Mouse (Mus musculus) limb, embryonic 11.5 days (tissue): ENCODE data around the gene Lyz1. TPM values are rescaled to one million over a fixed set of nuclear protein-coding genes. Genes with fewer than 3 reads are reported as not detected.
"Not testable (repeated sequence)": the region's sequence is repeated elsewhere in the genome, so short reads cannot be mapped to it uniquely, and the experiment has no call there.

Experiments used
- ATAC-seq: fragments of 200-750 bp; cut with Nextera tagmentation; 2 replicates; pipeline ENCODE4 v1.8.0; 2017; ENCODE audit warnings: low read depth; ENCODE audit not compliant: insufficient number of reproducible peaks, low FRiP score, low TSS enrichment
- DNase-seq: peaks from one replicate; pipeline ENCODE4 v3.0.0-alpha.2; 2015; ENCODE audit warnings: low spot score
- H3K27ac ChIP-seq: fragments of 300-500 bp; sonication (generic); replicated peaks from 2 replicates; pipeline ENCODE4 v1.5.1; 2014; ENCODE audit warnings: low read depth, mild to moderate bottlenecking, low read length
- H3K27me3 ChIP-seq: fragments of 300-500 bp; sonication (generic); 2 replicates; pipeline ENCODE4 v1.6.1; 2014; ENCODE audit warnings: mild to moderate bottlenecking, low read length, mixed read lengths; ENCODE audit not compliant: control insufficient read depth, insufficient read depth
- H3K36me3 ChIP-seq: fragments of 300-500 bp; sonication (generic); 2 replicates; pipeline ENCODE4 v1.6.1; 2014; ENCODE audit warnings: mild to moderate bottlenecking, low read length, moderate library complexity, mixed read lengths; ENCODE audit not compliant: control insufficient read depth, insufficient read depth
- H3K4me1 ChIP-seq: fragments of 300-500 bp; sonication (generic); 2 replicates; pipeline ENCODE4 v1.6.1; 2014; ENCODE audit warnings: low read length, mixed read lengths; ENCODE audit not compliant: control insufficient read depth, insufficient read depth
- H3K4me2 ChIP-seq: fragments of 300-500 bp; sonication (generic); 2 replicates; pipeline ENCODE4 v1.6.1; 2014; ENCODE audit warnings: low read depth, mild to moderate bottlenecking, moderate library complexity; ENCODE audit not compliant: severe bottlenecking
- H3K4me3 ChIP-seq: fragments of 300-500 bp; sonication (generic); 2 replicates; pipeline ENCODE4 v1.5.1; 2014; ENCODE audit warnings: low read depth, low read length
- H3K9ac ChIP-seq: fragments of 300-500 bp; sonication (generic); 2 replicates; pipeline ENCODE4 v1.6.1; 2014; ENCODE audit warnings: mild to moderate bottlenecking, low read length
- H3K9me3 ChIP-seq: fragments of 300-500 bp; sonication (generic); 2 replicates; pipeline ENCODE4 v1.6.1; 2016; ENCODE audit warnings: low read length; ENCODE audit not compliant: control insufficient read depth
- WGBS: fragments of 180-500 bp; shearing (Covaris S2); extraction: QIAGEN DNeasy Blood & Tissue Kit; methylation state at CpG from one replicate; pipeline ENCODE4 v1.1.7; 2014; 5-methylcytosine and 5-hydroxymethylcytosine counted together
- polyA plus RNA-seq: library from polyadenylated mRNA; unstranded; fragments of >200 nt; fragmentation: Nextera tagmentation; extraction: Ambion mirVana; gene quantifications from 2 replicates; pipeline ENCODE4 v1.2.1, GENCODE M21; 2014

The Lyz1 gene
- polyA plus RNA-seq, 1 experiment from 2014 or later: not detected

- Histone ChIP-seq H3K9me3 (no peaks in the 10 kb centered on the region), H3K9ac (no peak overlapping the region), H3K36me3 (no peaks in the 10 kb centered on the region), H3K4me1 (no peaks in the 10 kb centered on the region), H3K27me3 (no peaks in the 10 kb centered on the region), H3K27ac (no peak overlapping the region), H3K4me3 (no peak overlapping the region), H3K4me2 (no peak overlapping the region)
- ATAC-seq: no peak
- 83% methylated on average over 10 of the region's 10 CpGs for WGBS
- no peak for DNase-seq
Measured at GRCm38 (mm10) chr10:117284578-117285520, 7.8 kb downstream of the Lyz1 start.

GRCm38 (mm10) chr10:117283871-117284577 lies 8.6 kb downstream of the Lyz1 start:
- DNase-seq (no peak), ATAC-seq (no peak)
- H3K4me2 ChIP-seq: no peak overlapping the region
- H3K36me3 ChIP-seq: no peaks in the 10 kb centered on the region
- H3K27ac ChIP-seq: no peak overlapping the region
- H3K9ac ChIP-seq: no peak overlapping the region
- no peaks in the 10 kb centered on the region for H3K27me3 ChIP-seq
- no peaks in the 10 kb centered on the region for H3K9me3 ChIP-seq
- H3K4me1 ChIP-seq: no peaks in the 10 kb centered on the region
- no peak overlapping the region for H3K4me3 ChIP-seq
- WGBS: 80% methylated on average over 7 of the region's 7 CpGs

GRCm38 (mm10) chr10:117283196-117283595 lies 9.5 kb downstream of the Lyz1 start:
- not testable (repeated sequence) for H3K9ac ChIP-seq, H3K36me3 ChIP-seq, ATAC-seq, H3K27me3 ChIP-seq, H3K9me3 ChIP-seq, H3K4me1 ChIP-seq, DNase-seq, H3K27ac ChIP-seq, H3K4me2 ChIP-seq, H3K4me3 ChIP-seq
- WGBS: 88% methylated on average over 4 of the region's 4 CpGs

- Histone ChIP-seq H3K4me1 (no peaks in the 10 kb centered on the region), H3K27me3 (no peaks in the 10 kb centered on the region), H3K4me2 (no peak overlapping the region), H3K9ac (no peak overlapping the region), H3K9me3 (no peaks in the 10 kb centered on the region), H3K4me3 (no peak overlapping the region), H3K36me3 (no peaks in the 10 kb centered on the region), H3K27ac (no peak overlapping the region)
- WGBS: 83% methylated on average over 2 of the region's 2 CpGs
- ATAC-seq: no peak
- no peak for DNase-seq
Measured at GRCm38 (mm10) chr10:117282551-117282950, 10.1 kb downstream of the Lyz1 start.

- Histone ChIP-seq H3K4me1 (no peaks in the 10 kb centered on the region), H3K27ac (no peak within 1 kb of the TSS), H3K4me3 (no peak within 1 kb of the TSS), H3K9ac (no peak within 1 kb of the TSS), H3K4me2 (no peak within 1 kb of the TSS), H3K36me3 (no peaks in the 10 kb centered on the region), H3K9me3 (no peaks in the 10 kb centered on the region), H3K27me3 (no peaks in the 10 kb centered on the region)
- 63% methylated on average over 4 of the region's 4 CpGs for WGBS
- no peak for ATAC-seq
- no peak for DNase-seq
Measured at GRCm38 (mm10) chr10:117282049-117282448, 10.6 kb downstream of the Lyz1 start, which contains the start of gene Lyz2. Gene Lyz2 (minus strand): TSS chr10:117282321.

GRCm38 (mm10) chr10:117281381-117281920 lies 11.2 kb downstream of the Lyz1 start:
- H3K27me3 ChIP-seq: no peaks in the 10 kb centered on the region
- H3K27ac ChIP-seq: no peak overlapping the region
- no peaks in the 10 kb centered on the region for H3K9me3 ChIP-seq
- no peaks in the 10 kb centered on the region for H3K36me3 ChIP-seq
- no peak overlapping the region for H3K4me2 ChIP-seq
- H3K4me1 ChIP-seq: no peaks in the 10 kb centered on the region
- H3K9ac ChIP-seq: no peak overlapping the region
- no peak overlapping the region for H3K4me3 ChIP-seq
- DNase-seq (no peak), ATAC-seq (no peak)
- 86% methylated on average over 7 of the region's 7 CpGs for WGBS

GRCm38 (mm10) chr10:117280000-117280399 lies 12.7 kb downstream of the Lyz1 start:
- no peak for ATAC-seq
- WGBS: 54% methylated on average over 1 of the region's 1 CpGs
- Histone ChIP-seq H3K9me3 (no peaks in the 10 kb centered on the region), H3K4me1 (no peaks in the 10 kb centered on the region), H3K4me3 (no peak overlapping the region), H3K27me3 (no peaks in the 10 kb centered on the region), H3K36me3 (no peaks in the 10 kb centered on the region), H3K9ac (no peak overlapping the region), H3K27ac (no peak overlapping the region), H3K4me2 (no peak overlapping the region)
- no peak for DNase-seq

- not testable (repeated sequence) for H3K9ac ChIP-seq, H3K4me2 ChIP-seq, DNase-seq, ATAC-seq, H3K27me3 ChIP-seq, H3K4me1 ChIP-seq, H3K4me3 ChIP-seq, H3K9me3 ChIP-seq, H3K27ac ChIP-seq, H3K36me3 ChIP-seq
- WGBS: 60% methylated on average over 2 of the region's 2 CpGs
Measured at GRCm38 (mm10) chr10:117278510-117278909, 14.2 kb downstream of the Lyz1 start.
